Mouse (Mus musculus) midbrain, postnatal 0 days (tissue): Measurements from ENCODE around the gene Tmco5. TPM values are rescaled to one million over a fixed set of nuclear protein-coding genes. Genes with fewer than 3 reads are reported as not detected.

Experiments
- ATAC-seq: fragments of 200-750 bp; cut with Nextera tagmentation; 2 replicates; pipeline ENCODE4 v1.8.0; 2017; ENCODE audit warnings: moderate number of reproducible peaks, mild to moderate bottlenecking, moderate TSS enrichment, moderate library complexity; ENCODE audit not compliant: low FRiP score
- DNase-seq: peaks from one replicate; pipeline ENCODE4 v3.0.0-alpha.2; 2015; ENCODE audit warnings: low spot score
- H3K27ac ChIP-seq: fragments of 300-500 bp; sonication (generic); 2 replicates; pipeline ENCODE4 v1.5.1; 2014; ENCODE audit warnings: low read depth, mild to moderate bottlenecking, low read length, mixed read lengths
- H3K27me3 ChIP-seq: fragments of 300-500 bp; sonication (generic); 2 replicates; pipeline ENCODE4 v1.6.1; 2014; ENCODE audit warnings: low read length, control low read depth, mixed read lengths; ENCODE audit not compliant: insufficient read depth
- H3K36me3 ChIP-seq: fragments of 300-500 bp; sonication (generic); 2 replicates; pipeline ENCODE4 v1.6.1; 2014; ENCODE audit warnings: low read length, control low read depth, mixed read lengths; ENCODE audit not compliant: insufficient read depth
- H3K4me1 ChIP-seq: fragments of 300-500 bp; sonication (generic); 2 replicates; pipeline ENCODE4 v1.6.1; 2014; ENCODE audit warnings: mild to moderate bottlenecking, control low read depth, antibody characterized with exemption, low read length, mixed read lengths; ENCODE audit not compliant: insufficient read depth
- H3K4me2 ChIP-seq: fragments of 300-500 bp; sonication (generic); 2 replicates; pipeline ENCODE4 v1.6.1; 2014; ENCODE audit warnings: low read depth, mild to moderate bottlenecking, low read length, mixed read lengths; ENCODE audit not compliant: poor library complexity, severe bottlenecking
- H3K4me3 ChIP-seq: fragments of 300-500 bp; sonication (generic); 2 replicates; pipeline ENCODE4 v1.5.1; 2014; ENCODE audit warnings: low read depth, mild to moderate bottlenecking, low read length, moderate library complexity
- H3K9ac ChIP-seq: fragments of 300-500 bp; sonication (generic); replicated peaks from 2 replicates; pipeline ENCODE4 v1.6.1; 2014; ENCODE audit warnings: mild to moderate bottlenecking, low read length, moderate library complexity, mixed read lengths; ENCODE audit not compliant: poor library complexity, severe bottlenecking
- H3K9me3 ChIP-seq: fragments of 300-500 bp; sonication (generic); 2 replicates; pipeline ENCODE4 v1.6.1; 2016; ENCODE audit warnings: low read length, control low read depth
- CTCF ChIP-seq: IDR thresholded peaks from 2 replicates; pipeline ENCODE4 v1.5.1; 2016; ENCODE audit warnings: antibody characterized with exemption, mild to moderate bottlenecking
- WGBS: fragments of 180-500 bp; shearing (Covaris S2); extraction: QIAGEN DNeasy Blood & Tissue Kit; methylation state at CpG from one replicate; pipeline ENCODE4 v1.1.7; 2014; 5-methylcytosine and 5-hydroxymethylcytosine counted together
- polyA plus RNA-seq: library from polyadenylated mRNA; unstranded; fragments of >200 nt; fragmentation: Nextera tagmentation; extraction: Ambion mirVana; gene quantifications from 2 replicates; pipeline ENCODE4 v1.2.1, GENCODE M21; 2015
- total RNA-seq: library from RNA; depleted of rRNA; stranded (reverse); fragments of >200 nt; gene quantifications from 2 replicates; pipeline ENCODE4 v1.2.3, GENCODE M21; 2014

Gene Tmco5
- total and polyA plus RNA-seq, 2 experiments from 2014 or later = not detected

- no peaks in the 10 kb centered on the region for H3K4me1 ChIP-seq
- peak; percentile 77 for DNase-seq
- H3K27me3 ChIP-seq = no peaks in the 10 kb centered on the region
- H3K4me2 ChIP-seq = peak overlapping the region; percentile 47
- H3K27ac ChIP-seq = peak overlapping the region; percentile 12; the same call in 1 of the 2 replicates
- no peaks in the 10 kb centered on the region for H3K36me3 ChIP-seq
- peak; percentile 94 for TF ChIP-seq CTCF
- 17% methylated on average over 19 of the region's 19 CpGs for WGBS
- peak overlapping the region; percentile 35 for H3K4me3 ChIP-seq
- H3K9me3 ChIP-seq = no peaks in the 10 kb centered on the region
- peak overlapping the region; percentile 15; the same call in 1 of the 2 replicates for H3K9ac ChIP-seq
- peak; percentile 83 for ATAC-seq
These were observed 21.3 kb downstream of the Tmco5 start for GRCm38 (mm10) chr2:116899615-116900272.

GRCm38 (mm10) chr2:116900273-116900843, 21.9 kb downstream of the Tmco5 start:
- 25% methylated on average over 10 of the region's 10 CpGs for WGBS
- Histone ChIP-seq H3K4me1 (no peaks in the 10 kb centered on the region), H3K27ac (peak overlapping the region; percentile 12; the same call in 1 of the 2 replicates), H3K9ac (peak overlapping the region; percentile 15; the same call in 1 of the 2 replicates), H3K27me3 (no peaks in the 10 kb centered on the region), H3K36me3 (no peaks in the 10 kb centered on the region), H3K4me2 (peak overlapping the region; percentile 47), H3K9me3 (no peaks in the 10 kb centered on the region), H3K4me3 (peak overlapping the region; percentile 35)
- DNase-seq = peak; percentile 42
- ATAC-seq = peak; percentile 72
- TF ChIP-seq CTCF = peak; percentile 40

- H3K4me1 ChIP-seq = no peaks in the 10 kb centered on the region
- no peak overlapping the region for H3K27ac ChIP-seq
- H3K27me3 ChIP-seq = no peaks in the 10 kb centered on the region
- H3K9me3 ChIP-seq = no peaks in the 10 kb centered on the region
- DNase-seq (peak; percentile 60), ATAC-seq (0 out of 2 replicates have a peak, but pooled peaks have one; percentile 20)
- no peak overlapping the region for H3K4me2 ChIP-seq
- TF ChIP-seq CTCF = no peak
- no peaks in the 10 kb centered on the region for H3K36me3 ChIP-seq
- H3K4me3 ChIP-seq = no peak overlapping the region
- WGBS = 82% methylated on average over 8 of the region's 8 CpGs
- no peak overlapping the region for H3K9ac ChIP-seq
These were observed 29.8 kb downstream of the Tmco5 start for GRCm38 (mm10) chr2:116908268-116908667.

- 81% methylated on average over 7 of the region's 7 CpGs for WGBS
- no peak overlapping the region for H3K27ac ChIP-seq
- no peaks in the 10 kb centered on the region for H3K9me3 ChIP-seq
- no peaks in the 10 kb centered on the region for H3K36me3 ChIP-seq
- no peaks in the 10 kb centered on the region for H3K27me3 ChIP-seq
- H3K4me1 ChIP-seq = no peaks in the 10 kb centered on the region
- no peak overlapping the region for H3K4me2 ChIP-seq
- TF ChIP-seq CTCF = no peak
- no peak overlapping the region for H3K4me3 ChIP-seq
- DNase-seq = peak; percentile 31
- H3K9ac ChIP-seq = no peak overlapping the region
- no peak for ATAC-seq
These were observed 34.0 kb downstream of the Tmco5 start for GRCm38 (mm10) chr2:116912334-116913070.

- no peaks in the 10 kb centered on the region for H3K27me3 ChIP-seq
- no peak overlapping the region for H3K9ac ChIP-seq
- no peak overlapping the region for H3K4me2 ChIP-seq
- no peaks in the 10 kb centered on the region for H3K9me3 ChIP-seq
- no peak overlapping the region for H3K27ac ChIP-seq
- H3K4me3 ChIP-seq = no peak overlapping the region
- DNase-seq = no peak
- no peaks in the 10 kb centered on the region for H3K36me3 ChIP-seq
- H3K4me1 ChIP-seq = no peaks in the 10 kb centered on the region
- ATAC-seq = no peak
- TF ChIP-seq CTCF = no peak
- WGBS = 80% methylated on average over 20 of the region's 20 CpGs
These were observed 35.4 kb downstream of the Tmco5 start for GRCm38 (mm10) chr2:116913677-116914405.
